Mouse (Mus musculus) limb, embryonic 11.5 days (tissue): Measurements from ENCODE around the gene Harbi1. TPM values are rescaled to one million over a fixed set of nuclear protein-coding genes. Genes with fewer than 3 reads are reported as not detected.

Experiments used
- ATAC-seq: fragments of 200-750 bp; cut with Nextera tagmentation; 2 replicates; pipeline ENCODE4 v1.8.0; 2017; ENCODE audit warnings: low read depth; ENCODE audit not compliant: insufficient number of reproducible peaks, low FRiP score, low TSS enrichment
- DNase-seq: peaks from one replicate; pipeline ENCODE4 v3.0.0-alpha.2; 2015; ENCODE audit warnings: low spot score
- H3K27ac ChIP-seq: fragments of 300-500 bp; sonication (generic); replicated peaks from 2 replicates; pipeline ENCODE4 v1.5.1; 2014; ENCODE audit warnings: low read depth, mild to moderate bottlenecking, low read length
- H3K27me3 ChIP-seq: fragments of 300-500 bp; sonication (generic); 2 replicates; pipeline ENCODE4 v1.6.1; 2014; ENCODE audit warnings: mild to moderate bottlenecking, low read length, mixed read lengths; ENCODE audit not compliant: control insufficient read depth, insufficient read depth
- H3K36me3 ChIP-seq: fragments of 300-500 bp; sonication (generic); 2 replicates; pipeline ENCODE4 v1.6.1; 2014; ENCODE audit warnings: mild to moderate bottlenecking, low read length, moderate library complexity, mixed read lengths; ENCODE audit not compliant: control insufficient read depth, insufficient read depth
- H3K4me1 ChIP-seq: fragments of 300-500 bp; sonication (generic); 2 replicates; pipeline ENCODE4 v1.6.1; 2014; ENCODE audit warnings: low read length, mixed read lengths; ENCODE audit not compliant: control insufficient read depth, insufficient read depth
- H3K4me2 ChIP-seq: fragments of 300-500 bp; sonication (generic); 2 replicates; pipeline ENCODE4 v1.6.1; 2014; ENCODE audit warnings: low read depth, mild to moderate bottlenecking, moderate library complexity; ENCODE audit not compliant: severe bottlenecking
- H3K4me3 ChIP-seq: fragments of 300-500 bp; sonication (generic); 2 replicates; pipeline ENCODE4 v1.5.1; 2014; ENCODE audit warnings: low read depth, low read length
- H3K9ac ChIP-seq: fragments of 300-500 bp; sonication (generic); 2 replicates; pipeline ENCODE4 v1.6.1; 2014; ENCODE audit warnings: mild to moderate bottlenecking, low read length
- H3K9me3 ChIP-seq: fragments of 300-500 bp; sonication (generic); 2 replicates; pipeline ENCODE4 v1.6.1; 2016; ENCODE audit warnings: low read length; ENCODE audit not compliant: control insufficient read depth
- WGBS: fragments of 180-500 bp; shearing (Covaris S2); extraction: QIAGEN DNeasy Blood & Tissue Kit; methylation state at CpG from one replicate; pipeline ENCODE4 v1.1.7; 2014; 5-methylcytosine and 5-hydroxymethylcytosine counted together
- polyA plus RNA-seq: library from polyadenylated mRNA; unstranded; fragments of >200 nt; fragmentation: Nextera tagmentation; extraction: Ambion mirVana; gene quantifications from 2 replicates; pipeline ENCODE4 v1.2.1, GENCODE M21; 2014

The Harbi1 gene
- polyA plus RNA-seq, 1 experiment from 2014 or later, result 18.9 TPM

DNA sequence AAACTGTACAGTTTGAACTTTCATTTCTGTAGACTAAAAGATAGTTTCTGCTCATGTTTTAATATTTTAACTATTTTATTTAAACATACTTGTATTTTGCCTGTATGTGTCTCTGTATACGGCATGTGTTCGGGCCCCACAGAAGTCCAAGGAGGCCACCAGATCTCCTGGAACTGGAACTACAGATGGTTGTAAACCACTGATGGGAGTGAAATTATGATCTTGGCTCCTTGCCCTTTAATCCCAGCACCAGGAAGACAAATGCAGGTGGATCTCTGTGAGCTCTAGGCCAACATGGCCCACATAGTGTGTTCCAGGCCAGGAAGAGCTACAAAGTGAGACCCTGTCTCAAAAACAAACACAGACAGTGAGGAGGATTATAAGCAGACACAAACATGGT lies 9.3 kb upstream of the Harbi1 start:
- no peaks in the 10 kb centered on the region for H3K27me3 ChIP-seq

GRCm38 (mm10) chr2:91705736-91706135 lies 4.9 kb upstream of the Harbi1 start:
- Histone ChIP-seq H3K27ac (no peak overlapping the region), H3K9ac (no peak overlapping the region), H3K4me2 (no peak overlapping the region), H3K36me3 (no peaks in the 10 kb centered on the region), H3K27me3 (no peaks in the 10 kb centered on the region), H3K4me3 (no peak overlapping the region), H3K9me3 (no peaks in the 10 kb centered on the region), H3K4me1 (no peaks in the 10 kb centered on the region)
- no peak for DNase-seq
- ATAC-seq, result no peak
- WGBS, result 84% methylated on average over 6 of the region's 6 CpGs

More for the DNA sequence above, 9.3 kb upstream of the Harbi1 start:
- DNase-seq (no peak), ATAC-seq (no peak)
- Histone ChIP-seq H3K4me1 (no peaks in the 10 kb centered on the region), H3K9ac (no peak overlapping the region), H3K36me3 (no peaks in the 10 kb centered on the region), H3K4me3 (no peak overlapping the region), H3K27ac (no peak overlapping the region), H3K9me3 (no peaks in the 10 kb centered on the region), H3K4me2 (no peak overlapping the region)
- WGBS, result 97% methylated on average over 2 of the region's 2 CpGs

GRCm38 (mm10) chr2:91706456-91706855 lies 4.2 kb upstream of the Harbi1 start:
- Histone ChIP-seq H3K4me1 (no peaks in the 10 kb centered on the region), H3K27ac (no peak overlapping the region), H3K9me3 (no peaks in the 10 kb centered on the region), H3K4me2 (no peak overlapping the region), H3K9ac (no peak overlapping the region), H3K36me3 (no peaks in the 10 kb centered on the region), H3K4me3 (no peak overlapping the region), H3K27me3 (no peaks in the 10 kb centered on the region)
- DNase-seq (no peak), ATAC-seq (no peak)

DNA sequence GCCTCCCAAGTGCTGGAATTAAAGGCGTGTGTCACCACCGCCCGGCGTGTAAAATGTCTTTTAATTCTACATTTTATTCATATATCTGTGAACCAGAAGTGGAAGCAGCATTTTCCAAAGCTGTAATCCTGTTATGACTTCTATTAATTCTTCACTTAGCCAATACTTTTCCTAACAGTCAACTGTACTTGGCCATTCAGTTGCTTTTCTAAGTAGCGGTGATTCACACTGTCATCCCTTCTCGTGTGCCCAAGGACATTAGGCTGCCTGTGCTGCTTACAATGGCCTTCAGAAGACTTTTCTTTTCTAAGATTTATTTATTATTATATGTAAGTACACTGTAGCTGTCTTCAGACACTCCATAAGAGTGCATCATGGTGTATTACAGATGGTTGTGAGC lies 2.3 kb upstream of the Harbi1 start:
- Histone ChIP-seq H3K27ac (no peak overlapping the region), H3K4me1 (0 out of 2 replicates have a peak, but pooled peaks cover 2% of the 10 kb centered on the region), H3K9ac (no peak overlapping the region), H3K27me3 (no peaks in the 10 kb centered on the region), H3K9me3 (no peaks in the 10 kb centered on the region), H3K4me2 (no peak overlapping the region), H3K4me3 (no peak overlapping the region), H3K36me3 (no peaks in the 10 kb centered on the region)
- ATAC-seq (no peak), DNase-seq (no peak)
- 97% methylated on average over 6 of the region's 6 CpGs for WGBS

- DNase-seq (no peak), ATAC-seq (no peak)
- Histone ChIP-seq H3K9me3 (no peaks in the 10 kb centered on the region), H3K4me3 (peak overlapping the region; percentile 74), H3K27ac (peak overlapping the region; percentile 50; the same call in 1 of the 2 replicates), H3K27me3 (no peaks in the 10 kb centered on the region), H3K36me3 (no peaks in the 10 kb centered on the region), H3K9ac (peak overlapping the region; percentile 66), H3K4me1 (0 out of 2 replicates have a peak, but pooled peaks cover 2% of the 10 kb centered on the region), H3K4me2 (peak overlapping the region; percentile 80)
- WGBS, result 4% methylated on average over 8 of the region's 8 CpGs
Measured at GRCm38 (mm10) chr2:91711256-91711925, 739 bp downstream of the Harbi1 start.

GRCm38 (mm10) chr2:91714921-91715320 lies 4.3 kb downstream of the Harbi1 start:
- no peaks in the 10 kb centered on the region for H3K27me3 ChIP-seq
- DNase-seq, result no peak
- WGBS, result 91% methylated on average over 1 of the region's 1 CpGs
- no peak overlapping the region for H3K27ac ChIP-seq
- H3K9ac ChIP-seq, result no peak overlapping the region
- 0 out of 2 replicates have a peak, but pooled peaks cover 2% of the 10 kb centered on the region for H3K4me1 ChIP-seq
- ATAC-seq, result no peak
- H3K4me3 ChIP-seq, result no peak overlapping the region
- no peaks in the 10 kb centered on the region for H3K9me3 ChIP-seq
- H3K4me2 ChIP-seq, result no peak overlapping the region
- no peaks in the 10 kb centered on the region for H3K36me3 ChIP-seq

- Histone ChIP-seq H3K27me3 (no peaks in the 10 kb centered on the region), H3K4me2 (no peak overlapping the region)
- 89% methylated on average over 6 of the region's 6 CpGs for WGBS
Measured at GRCm38 (mm10) chr2:91718276-91718675, 7.6 kb downstream of the Harbi1 start.

DNA sequence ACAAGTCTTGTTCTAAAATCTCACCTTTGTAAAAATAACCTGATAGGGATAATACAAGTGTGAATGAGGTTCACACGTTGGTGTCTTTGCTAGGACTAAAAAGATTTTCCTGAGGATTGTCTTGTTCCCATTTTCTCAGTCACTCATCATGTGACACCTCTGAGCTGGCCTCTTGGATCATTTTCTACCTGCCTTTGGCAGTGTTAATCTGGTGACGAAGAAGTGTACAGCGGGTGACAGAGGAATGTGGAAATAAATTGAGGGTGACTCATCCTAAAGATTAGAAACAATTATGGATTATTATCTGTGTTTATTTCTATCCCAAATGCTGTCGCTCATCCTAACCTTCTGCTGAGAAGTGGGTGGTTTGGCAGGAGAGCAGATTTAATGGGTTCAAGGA lies 12.7 kb downstream of the Harbi1 start:
- no peaks in the 10 kb centered on the region for H3K27me3 ChIP-seq
- H3K9me3 ChIP-seq, result no peaks in the 10 kb centered on the region
- no peak overlapping the region for H3K27ac ChIP-seq
- no peaks in the 10 kb centered on the region for H3K4me1 ChIP-seq
- DNase-seq (no peak), ATAC-seq (no peak)
- H3K4me2 ChIP-seq, result no peak overlapping the region
- H3K9ac ChIP-seq, result no peak overlapping the region
- H3K36me3 ChIP-seq, result no peaks in the 10 kb centered on the region
- no peak overlapping the region for H3K4me3 ChIP-seq
- 77% methylated on average over 4 of the region's 4 CpGs for WGBS

More at GRCm38 (mm10) chr2:91718276-91718675, 7.6 kb downstream of the Harbi1 start:
- H3K27ac ChIP-seq, result no peak overlapping the region
- no peak overlapping the region for H3K4me3 ChIP-seq
- H3K4me1 ChIP-seq, result no peaks in the 10 kb centered on the region
- DNase-seq, result no peak
- H3K9ac ChIP-seq, result no peak overlapping the region
- no peak for ATAC-seq
- no peaks in the 10 kb centered on the region for H3K36me3 ChIP-seq
- no peaks in the 10 kb centered on the region for H3K9me3 ChIP-seq

DNA sequence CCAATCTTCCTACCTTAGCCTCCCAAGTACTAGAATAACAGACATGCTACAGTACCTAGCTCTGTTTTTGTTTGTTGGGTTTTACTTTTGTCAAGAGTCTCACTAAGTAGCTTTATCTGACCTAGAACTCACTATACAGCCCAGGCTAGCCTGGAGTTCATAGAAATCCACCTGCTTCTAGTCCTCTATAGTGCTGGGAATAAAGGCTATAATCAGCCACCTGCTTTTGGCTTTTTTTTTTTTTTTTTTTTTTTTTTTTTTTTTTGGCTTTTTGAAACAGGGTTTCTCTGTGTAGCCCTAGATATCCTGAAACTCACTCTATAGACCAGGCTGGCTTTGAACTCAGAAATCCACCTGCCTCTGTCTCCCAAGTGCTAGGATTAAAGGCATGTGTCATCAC lies 13.3 kb downstream of the Harbi1 start:
- no peak overlapping the region for H3K4me3 ChIP-seq
- ATAC-seq, result no peak

More for the DNA sequence above, 13.3 kb downstream of the Harbi1 start:
- H3K36me3 ChIP-seq, result no peaks in the 10 kb centered on the region
- H3K9ac ChIP-seq, result no peak overlapping the region
- no peaks in the 10 kb centered on the region for H3K9me3 ChIP-seq
- no peaks in the 10 kb centered on the region for H3K4me1 ChIP-seq
- H3K27me3 ChIP-seq, result no peaks in the 10 kb centered on the region
- H3K27ac ChIP-seq, result no peak overlapping the region
- H3K4me2 ChIP-seq, result no peak overlapping the region
- no peak for DNase-seq
